Mouse (Mus musculus) midbrain, embryonic 12.5 days (tissue): Measurements from ENCODE around the gene Vmn1r179. TPM values are rescaled to one million over a fixed set of nuclear protein-coding genes. Genes with fewer than 3 reads are reported as not detected.
"Not testable (repeated sequence)": the region's sequence is repeated elsewhere in the genome, so short reads cannot be mapped to it uniquely, and the experiment has no call there.

ENCODE experiments used
- ATAC-seq: fragments of 200-750 bp; cut with Nextera tagmentation; 2 replicates; pipeline ENCODE4 v1.8.0; 2017; ENCODE audit warnings: low read depth, moderate TSS enrichment, moderate library complexity; ENCODE audit not compliant: low FRiP score
- H3K27ac ChIP-seq: fragments of 300-500 bp; sonication (generic); replicated peaks from 2 replicates; pipeline ENCODE4 v1.5.1; 2016; ENCODE audit warnings: mild to moderate bottlenecking
- H3K27me3 ChIP-seq: fragments of 300-500 bp; sonication (generic); 2 replicates; pipeline ENCODE4 v1.6.1; 2016; ENCODE audit warnings: mild to moderate bottlenecking
- H3K36me3 ChIP-seq: fragments of 300-500 bp; sonication (generic); 2 replicates; pipeline ENCODE4 v1.6.1; 2016
- H3K4me1 ChIP-seq: fragments of 300-500 bp; sonication (generic); 2 replicates; pipeline ENCODE4 v1.6.1; 2016
- H3K4me2 ChIP-seq: fragments of 300-500 bp; sonication (generic); replicated peaks from 2 replicates; pipeline ENCODE4 v1.6.1; 2016; ENCODE audit warnings: mild to moderate bottlenecking, moderate library complexity
- H3K4me3 ChIP-seq: fragments of 300-500 bp; sonication (generic); 2 replicates; pipeline ENCODE4 v1.5.1; 2016; ENCODE audit warnings: mild to moderate bottlenecking
- H3K9ac ChIP-seq: fragments of 300-500 bp; sonication (generic); replicated peaks from 2 replicates; pipeline ENCODE4 v1.6.1; 2016; ENCODE audit warnings: mild to moderate bottlenecking, moderate library complexity
- H3K9me3 ChIP-seq: fragments of 300-500 bp; sonication (generic); 2 replicates; pipeline ENCODE4 v1.6.1; 2016; ENCODE audit warnings: mild to moderate bottlenecking
- WGBS: fragments of 180-500 bp; shearing (Covaris S2); methylation state at CpG from one replicate; pipeline ENCODE4 v1.1.7; 2016; 5-methylcytosine and 5-hydroxymethylcytosine counted together
- polyA plus RNA-seq: library from polyadenylated mRNA; unstranded; fragments of >200 nt; fragmentation: Nextera tagmentation; extraction: Ambion mirVana; gene quantifications from 2 replicates; pipeline ENCODE4 v1.2.1, GENCODE M21; 2016

Vmn1r179 gene
- polyA plus RNA-seq = not detected in 2 replicates

GRCm38 (mm10) chr7:23926678-23927077, at the start of gene Vmn1r179:
TSS of gene Vmn1r179 (plus strand) at chr7:23926978.
- 44% methylated on average over 2 of the region's 2 CpGs for WGBS
- H3K9me3 ChIP-seq = peaks cover 27% of the 10 kb centered on the region
- H3K4me2 ChIP-seq = no peak within 1 kb of the TSS

GRCm38 (mm10) chr7:23891709-23892108, 35.1 kb upstream of the Vmn1r179 start, which contains the start of gene Vmn1r178:
TSS of gene Vmn1r178 (plus strand) at chr7:23892009.
- Histone ChIP-seq H3K9ac (no peak within 1 kb of the TSS), H3K9me3 (peaks cover 32% of the 10 kb centered on the region), H3K4me3 (no peak within 1 kb of the TSS), H3K27me3 (no peaks in the 10 kb centered on the region), H3K4me2 (no peak within 1 kb of the TSS), H3K27ac (no peak within 1 kb of the TSS), H3K36me3 (no peaks in the 10 kb centered on the region), H3K4me1 (no peaks in the 10 kb centered on the region)
- WGBS = 90% methylated on average over 1 of the region's 1 CpGs
- ATAC-seq = no peak

More at GRCm38 (mm10) chr7:23926678-23927077, at the start of gene Vmn1r179:
- H3K9ac ChIP-seq = no peak within 1 kb of the TSS
- H3K27ac ChIP-seq = no peak within 1 kb of the TSS
- H3K36me3 ChIP-seq = no peaks in the 10 kb centered on the region
- H3K27me3 ChIP-seq = no peaks in the 10 kb centered on the region
- H3K4me1 ChIP-seq = no peaks in the 10 kb centered on the region
- no peak within 1 kb of the TSS for H3K4me3 ChIP-seq
- no peak for ATAC-seq

GRCm38 (mm10) chr7:23950332-23950731, 23.6 kb downstream of the Vmn1r179 start, which contains the start of gene Vmn1r180:
TSS of gene Vmn1r180 (plus strand) at chr7:23950632.
- no peak within 1 kb of the TSS for H3K4me3 ChIP-seq
- no peak within 1 kb of the TSS for H3K9ac ChIP-seq
- no peaks in the 10 kb centered on the region for H3K27me3 ChIP-seq
- no peaks in the 10 kb centered on the region for H3K4me1 ChIP-seq
- no peak within 1 kb of the TSS for H3K4me2 ChIP-seq
- no peak for ATAC-seq
- no peak within 1 kb of the TSS for H3K27ac ChIP-seq
- H3K36me3 ChIP-seq = no peaks in the 10 kb centered on the region
- H3K9me3 ChIP-seq = peaks cover 2% of the 10 kb centered on the region; the same call in 1 of the 2 replicates

- not testable (repeated sequence) for H3K36me3 ChIP-seq, H3K27ac ChIP-seq, H3K4me1 ChIP-seq, H3K27me3 ChIP-seq, H3K4me3 ChIP-seq, H3K4me2 ChIP-seq, H3K9ac ChIP-seq, ATAC-seq
- H3K9me3 ChIP-seq = peaks cover 68% of the 10 kb centered on the region
- WGBS = 54% methylated on average over 3 of the region's 3 CpGs
Measured at GRCm38 (mm10) chr7:23968044-23968443, 41.3 kb downstream of the Vmn1r179 start.

- H3K36me3 ChIP-seq, H3K4me2 ChIP-seq, H3K4me3 ChIP-seq, H3K4me1 ChIP-seq, ATAC-seq, H3K27me3 ChIP-seq, H3K27ac ChIP-seq, H3K9ac ChIP-seq: not testable (repeated sequence)
- WGBS = 84% methylated on average over 9 of the region's 9 CpGs
- H3K9me3 ChIP-seq = peaks cover 68% of the 10 kb centered on the region
Measured at GRCm38 (mm10) chr7:23974315-23974714, 47.5 kb downstream of the Vmn1r179 start, which contains the start of gene Vmn1r181. TSS of gene Vmn1r181 (plus strand) at chr7:23974615.

Other genes starting within 250 kb of the Vmn1r179 start
- gene Vmn1r173, start 226.3 kb upstream of the Vmn1r179 start, polyA plus RNA-seq = not detected in 2 replicates
- not detected in 2 replicates for gene Vmn1r174, start 174.7 kb upstream of the Vmn1r179 start, polyA plus RNA-seq
- not detected in 2 replicates for gene Vmn1r175, start 116.3 kb upstream of the Vmn1r179 start, polyA plus RNA-seq
- gene Vmn1r176, start 89.6 kb upstream of the Vmn1r179 start, polyA plus RNA-seq = not detected in 2 replicates
- gene Vmn1r177, start 60.5 kb upstream of the Vmn1r179 start, polyA plus RNA-seq = not detected in 2 replicates
- gene Vmn1r178, start 35.0 kb upstream of the Vmn1r179 start, polyA plus RNA-seq = not detected in 2 replicates
- not detected in 2 replicates for gene Vmn1r180, start 23.7 kb downstream of the Vmn1r179 start, polyA plus RNA-seq
- not detected in 2 replicates for gene Vmn1r181, start 47.6 kb downstream of the Vmn1r179 start, polyA plus RNA-seq
- gene V1rd19, start 74.7 kb downstream of the Vmn1r179 start, polyA plus RNA-seq = not detected in 2 replicates
- not detected in 2 replicates for gene Vmn1r183, start 126.3 kb downstream of the Vmn1r179 start, polyA plus RNA-seq
- 32.4 and 34.9 TPM in 2 replicates for gene Zfp180, start 154.9 kb downstream of the Vmn1r179 start, polyA plus RNA-seq
- gene Zfp112, start 185.3 kb downstream of the Vmn1r179 start, polyA plus RNA-seq = 8.1 and 8.3 TPM in 2 replicates
- gene Zfp235, start 207.2 kb downstream of the Vmn1r179 start, polyA plus RNA-seq = 15.3 and 17.1 TPM in 2 replicates
- 6.1 and 7.4 TPM in 2 replicates for gene Zfp114, start 248.1 kb downstream of the Vmn1r179 start, polyA plus RNA-seq